Mouse (Mus musculus) spleen, postnatal 4 days (tissue): ENCODE measurements around the gene Card11.

Source experiments
- DNase-seq, 2 experiments: peaks; one replicate each; pipeline ENCODE4 v3.0.0; 2022; ENCODE audit warnings: low spot score in 2 of 2

Gene Card11

DNA sequence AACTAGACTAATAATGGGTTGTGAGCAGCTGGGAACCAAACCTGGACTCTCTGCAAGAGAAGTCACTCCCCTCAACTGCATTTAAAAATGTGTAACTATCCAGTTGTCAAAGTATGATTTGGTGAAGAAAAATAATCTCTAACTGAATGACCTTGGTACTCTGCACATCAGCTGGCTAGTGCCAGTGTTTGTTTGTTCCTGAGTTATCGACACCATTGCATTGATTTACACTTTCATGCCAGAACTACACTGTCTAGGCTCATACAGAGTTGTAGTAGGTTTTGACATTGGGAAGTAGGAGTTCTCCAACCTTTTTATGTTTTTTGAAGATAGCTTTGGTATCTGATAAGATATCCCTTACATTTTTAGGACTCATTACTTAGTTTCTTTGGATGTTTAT is 81.9 kb downstream of the Card11 start:
- no peak for DNase-seq

GRCm38 (mm10) chr5:140917807-140918206 is 82.6 kb downstream of the Card11 start:
- DNase-seq: no peak

GRCm38 (mm10) chr5:140910841-140911240 is 89.5 kb downstream of the Card11 start:
- no peak for DNase-seq

GRCm38 (mm10) chr5:140900866-140901265 is 99.5 kb downstream of the Card11 start:
- no peak for DNase-seq

DNA sequence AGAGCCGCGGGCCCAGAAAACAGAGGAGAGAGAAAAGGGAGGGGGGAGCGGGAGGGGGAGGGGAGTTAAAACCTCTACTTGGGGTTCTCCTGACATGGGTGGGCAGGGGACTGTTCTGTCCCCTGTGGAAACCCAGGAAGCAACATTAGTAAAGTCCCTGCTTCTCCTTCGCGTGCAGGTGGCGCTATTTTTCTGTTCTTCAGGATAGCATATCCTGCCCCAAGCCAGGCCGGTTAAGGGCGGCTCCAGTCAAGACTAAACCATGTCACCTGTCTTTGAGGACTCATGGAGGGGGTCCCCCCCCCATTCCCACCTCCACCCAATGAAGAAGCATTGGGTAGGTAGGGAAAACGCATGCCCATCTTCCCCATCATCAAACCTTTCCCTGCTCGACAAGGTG is 109.3 kb downstream of the Card11 start:
- DNase-seq: no peak

GRCm38 (mm10) chr5:140890050-140890449 is 110.3 kb downstream of the Card11 start:
- DNase-seq: no peak

DNA sequence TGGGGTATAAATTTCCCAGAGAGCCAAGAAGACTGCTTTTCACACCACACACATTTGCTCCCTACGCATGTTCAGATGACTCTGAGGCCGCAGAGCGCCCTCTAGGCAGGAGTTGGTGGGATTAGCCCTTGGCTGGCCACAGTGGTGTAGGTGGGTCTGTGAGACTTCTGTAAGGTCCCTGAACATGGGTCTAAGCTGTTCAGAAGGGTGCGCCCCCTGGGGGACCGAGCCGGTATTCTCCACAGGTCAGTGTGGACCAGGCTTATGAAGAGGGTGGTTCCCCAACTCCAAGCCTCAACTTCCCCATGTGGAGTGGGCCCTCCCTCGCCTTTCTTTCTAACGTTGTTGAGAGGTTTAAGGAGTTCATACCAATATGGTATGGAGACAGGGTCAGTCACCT is 110.8 kb downstream of the Card11 start:
- peak; percentile 61 to 82 for DNase-seq

GRCm38 (mm10) chr5:140887871-140888270 is 112.5 kb downstream of the Card11 start:
- DNase-seq: no peak

- no peak for DNase-seq
These were observed 115.4 kb downstream of the Card11 start for GRCm38 (mm10) chr5:140884966-140885365.

GRCm38 (mm10) chr5:140882391-140882790 is 118.0 kb downstream of the Card11 start:
- DNase-seq: no peak

- no peak for DNase-seq
These were observed 120.2 kb downstream of the Card11 start for GRCm38 (mm10) chr5:140880151-140880550.

- DNase-seq: no peak
These were observed 121.7 kb downstream of the Card11 start for GRCm38 (mm10) chr5:140878644-140879043.

DNA sequence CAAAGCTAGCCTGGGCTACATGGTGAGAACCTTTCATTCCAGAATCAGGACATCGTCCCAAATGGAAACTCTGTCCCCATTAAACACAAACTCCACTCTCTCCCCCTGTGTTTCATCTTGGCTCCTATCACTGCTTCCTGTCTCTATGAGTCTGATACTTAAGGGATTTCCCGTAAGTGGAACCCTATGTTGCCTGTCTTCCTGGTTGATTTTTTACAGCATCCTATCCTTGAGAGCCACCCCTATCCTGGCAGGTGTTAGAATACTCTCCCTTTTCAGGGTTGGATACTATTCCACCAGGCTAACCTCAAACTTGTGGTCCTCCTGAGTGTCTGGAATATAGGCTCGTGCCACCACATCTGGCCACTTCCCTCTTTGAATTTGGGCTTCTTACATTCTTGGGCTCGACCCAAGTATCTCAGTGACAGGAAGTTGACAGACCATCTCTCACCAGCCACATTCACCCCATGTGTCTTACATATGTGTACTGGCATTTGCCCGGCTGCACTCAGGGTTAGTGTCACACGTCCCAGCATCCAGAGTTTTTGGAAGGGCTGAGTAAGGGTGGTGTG is 126.6 kb downstream of the Card11 start:
- no peak for DNase-seq

DNA sequence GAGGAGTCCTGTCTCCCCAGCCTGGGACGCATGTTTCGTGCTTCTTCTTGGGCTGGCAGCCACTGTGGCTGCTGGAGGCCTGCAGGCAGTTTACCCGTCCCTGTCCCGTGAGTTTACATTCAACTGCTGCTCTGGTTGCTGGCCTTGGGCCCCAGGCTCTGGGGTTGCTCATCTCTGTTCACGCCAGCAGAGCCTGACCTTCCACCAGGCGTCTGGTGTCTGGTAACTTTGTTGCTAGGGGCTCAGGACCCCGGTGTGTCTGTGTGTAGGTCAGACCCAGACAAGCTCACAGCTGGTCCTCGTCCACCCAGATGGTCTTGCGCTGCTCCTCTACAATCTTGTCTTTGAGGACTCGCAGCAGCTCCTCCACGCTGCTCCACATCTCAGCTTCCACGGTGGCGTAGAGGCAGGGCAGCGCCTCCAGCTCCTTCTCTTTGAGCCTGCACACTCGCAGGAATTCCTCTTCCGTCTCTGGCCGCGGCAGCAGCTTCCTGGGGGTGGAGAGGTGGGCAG is 127.3 kb downstream of the Card11 start:
- no peak for DNase-seq

DNA sequence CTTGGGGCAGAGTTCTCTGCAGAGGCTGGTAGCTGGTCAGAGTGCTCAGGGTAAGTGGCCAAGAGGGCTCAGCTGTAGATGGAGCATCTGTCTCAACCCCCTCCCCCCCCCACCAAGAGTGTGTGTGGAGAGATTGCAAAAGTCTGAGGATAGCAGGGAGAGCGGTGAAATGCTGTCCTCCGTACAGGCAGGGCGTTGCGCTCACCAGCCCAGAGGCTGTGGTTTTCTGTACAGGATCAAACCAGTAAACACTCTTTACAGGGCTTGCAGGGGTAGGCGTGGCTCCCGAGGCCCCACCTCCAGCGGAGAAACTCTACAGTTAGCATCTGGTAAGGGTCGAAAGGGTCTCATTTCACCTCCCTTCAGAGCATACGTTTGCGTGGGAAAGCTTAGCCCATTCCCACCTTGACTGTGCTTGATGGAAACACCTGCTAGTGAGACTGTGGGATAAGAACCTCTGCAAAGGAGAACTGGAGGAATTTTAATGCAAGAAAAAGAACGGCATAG is 127.8 kb downstream of the Card11 start:
- DNase-seq: no peak

DNA sequence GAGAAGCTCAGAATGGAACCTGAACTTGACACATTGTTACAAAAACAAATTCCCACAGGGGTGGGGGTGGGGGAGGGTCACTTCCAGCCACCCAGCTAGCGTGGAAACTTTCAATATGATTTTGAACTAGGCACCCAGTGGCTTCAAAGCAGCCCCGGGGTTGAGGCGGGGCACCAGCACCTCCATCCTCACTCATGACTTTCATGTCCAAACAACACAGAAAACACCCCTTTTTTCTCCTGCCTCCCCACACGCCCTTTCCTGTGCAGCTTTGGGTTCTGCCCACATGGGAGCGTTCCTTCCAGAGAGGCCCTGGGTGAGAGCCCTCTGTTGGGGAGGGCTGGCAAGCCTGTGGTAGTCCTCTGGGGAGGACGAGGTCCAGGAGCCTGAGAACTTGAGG is 129.1 kb downstream of the Card11 start:
- DNase-seq: no peak

DNA sequence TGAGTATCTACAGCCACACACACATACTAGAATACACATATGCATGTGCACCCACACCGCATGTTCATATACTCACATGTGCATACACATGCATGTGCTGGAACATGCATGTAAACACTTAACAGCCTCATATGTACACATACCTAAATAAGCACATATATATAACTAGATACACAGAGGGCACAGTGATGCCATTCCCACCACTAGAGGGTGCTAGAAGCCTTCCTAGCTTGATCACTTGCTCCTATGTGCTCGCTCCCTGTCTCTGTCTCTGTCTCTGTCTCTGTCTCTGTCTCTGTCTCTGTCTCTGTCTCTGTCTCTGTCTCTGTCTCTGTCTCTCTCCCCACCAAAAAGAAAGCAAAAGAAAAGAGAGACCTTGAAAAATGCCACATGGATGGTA is 131.3 kb downstream of the Card11 start:
- peak; percentile 52 to 77 for DNase-seq

DNA sequence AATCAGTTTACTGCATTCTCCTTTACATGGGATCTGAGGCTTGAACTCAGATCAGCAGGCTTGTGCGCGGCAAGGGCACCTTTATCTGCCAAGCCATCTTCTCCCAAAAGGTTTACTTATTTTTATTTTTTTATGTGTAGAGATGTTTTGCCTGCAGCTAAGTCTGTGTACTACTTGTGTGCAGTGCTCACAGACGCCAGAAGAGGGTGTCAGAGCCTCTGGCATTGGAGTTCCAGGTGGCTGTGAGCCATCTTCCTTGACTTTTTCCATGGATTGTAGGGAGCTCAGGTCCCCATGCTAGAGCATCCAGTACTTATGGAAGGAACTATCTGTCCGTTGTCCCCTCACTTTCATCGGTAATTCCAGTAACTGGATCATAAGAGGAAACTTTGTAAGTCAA is 140.7 kb downstream of the Card11 start:
- DNase-seq: no peak

DNA sequence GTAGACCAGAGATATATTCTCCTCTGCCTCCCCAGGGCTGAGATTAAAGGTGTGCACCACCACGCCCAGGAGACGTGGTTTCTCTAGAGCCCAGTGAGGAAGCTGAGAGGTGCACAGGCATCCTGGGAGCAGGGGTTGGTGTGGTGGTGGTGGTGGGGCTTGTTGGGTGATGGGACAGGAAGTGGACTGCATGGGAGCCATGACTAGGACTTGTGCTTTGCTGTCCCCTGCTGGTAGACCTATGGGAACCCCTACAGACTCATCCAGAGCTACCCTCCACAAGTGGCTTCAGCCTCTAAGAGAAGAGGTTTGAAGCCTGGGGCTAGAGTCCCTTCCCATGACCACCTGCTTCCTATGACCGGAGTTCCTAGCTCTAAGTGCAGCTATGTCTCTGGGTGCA is 142.0 kb downstream of the Card11 start:
- no peak for DNase-seq

DNA sequence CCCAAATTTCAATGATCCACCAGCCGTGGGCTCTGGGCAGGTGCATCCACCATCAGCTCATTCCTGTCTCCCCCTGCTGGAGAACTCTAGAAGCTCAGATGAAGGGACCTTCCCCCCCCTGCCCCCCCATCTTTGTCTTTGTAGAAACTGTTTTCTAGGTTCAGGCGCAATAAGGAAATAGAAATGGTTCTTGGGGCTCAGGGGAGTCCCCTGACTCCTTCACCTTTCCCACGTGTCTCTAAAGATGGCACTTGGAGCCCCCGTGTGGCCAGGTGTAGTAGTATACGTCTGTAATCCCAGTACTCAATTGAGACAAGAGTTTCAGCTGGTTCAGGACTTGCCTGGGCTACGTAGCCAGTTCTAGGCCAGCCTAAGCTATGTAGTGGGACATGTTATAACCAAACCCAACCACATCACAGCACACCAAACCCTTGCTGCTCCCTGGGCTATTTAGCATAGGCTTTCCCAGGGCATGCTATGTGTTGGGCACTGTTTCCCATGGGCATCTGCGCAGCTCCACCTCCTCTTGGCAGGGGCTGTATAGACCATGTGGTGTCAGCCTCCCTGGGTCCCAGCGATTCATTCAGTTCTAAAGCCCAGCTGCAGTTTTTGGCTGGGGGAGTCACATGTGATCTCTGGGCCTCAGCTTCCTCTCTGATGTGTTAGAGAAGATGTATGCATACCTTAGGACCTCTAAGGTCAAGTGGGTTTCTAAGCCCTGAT is 142.8 kb downstream of the Card11 start:
- no peak for DNase-seq

- no peak for DNase-seq
These were observed 144.4 kb downstream of the Card11 start for GRCm38 (mm10) chr5:140855909-140856530.

DNA sequence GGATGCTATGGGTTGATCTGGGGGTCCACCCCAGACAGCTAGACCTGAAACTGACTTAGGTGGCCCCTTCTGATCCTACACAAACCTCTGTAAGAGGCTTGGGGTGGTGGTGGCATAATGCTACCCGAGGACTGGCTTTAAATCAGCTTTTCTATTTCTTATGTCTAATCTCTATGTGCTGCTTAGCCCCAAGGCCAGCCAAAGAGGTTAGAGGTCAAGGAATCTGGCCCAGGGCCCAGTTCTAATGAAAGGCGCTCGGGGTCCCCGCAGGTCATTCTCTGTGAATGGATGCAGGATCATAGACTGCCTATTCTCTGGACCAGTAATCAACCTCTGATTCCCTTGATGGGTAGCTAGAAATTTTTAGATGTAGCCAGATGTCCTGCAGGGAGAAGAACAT is 145.7 kb downstream of the Card11 start:
- DNase-seq: no peak

DNA sequence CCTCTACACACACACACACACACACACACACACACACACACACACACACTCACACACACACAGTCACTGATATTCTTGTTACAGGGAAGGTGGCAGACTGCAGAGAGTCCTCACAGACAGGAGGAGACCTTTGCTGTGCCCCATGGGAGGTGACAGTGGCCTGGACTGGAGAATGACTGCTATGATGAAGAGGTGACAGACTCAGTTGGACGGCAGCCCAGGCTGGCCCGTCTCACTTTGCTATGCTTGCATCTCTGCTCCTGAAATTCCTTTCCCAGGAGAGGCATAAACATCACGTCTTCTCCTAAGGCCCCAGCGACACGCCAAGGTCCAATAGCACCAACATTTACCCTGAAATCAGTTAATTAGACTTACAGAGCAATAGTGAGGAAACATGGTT is 146.7 kb downstream of the Card11 start:
- DNase-seq: no peak
